Mouse (Mus musculus) liver, embryonic 14.5 days (tissue): Measurements from ENCODE around the gene Cnbp. TPM values are rescaled to one million over a fixed set of nuclear protein-coding genes. Genes with fewer than 3 reads are reported as not detected.

Experiments
- ATAC-seq: fragments of 200-750 bp; cut with Nextera tagmentation; 2 replicates; pipeline ENCODE4 v1.8.0; 2017; ENCODE audit warnings: moderate number of reproducible peaks, mild to moderate bottlenecking, moderate library complexity; ENCODE audit not compliant: insufficient read depth
- DNase-seq, 3 experiments: peaks; one replicate each; pipeline ENCODE4 v3.0.0-alpha.2; 2012 to 2013; ENCODE audit warnings: low read depth in 3 of 3, low spot score in 3 of 3
- H3K27ac ChIP-seq: fragments of 300-500 bp; sonication (generic); 2 replicates; pipeline ENCODE4 v1.5.1; 2014; ENCODE audit warnings: moderate library complexity, mild to moderate bottlenecking, control low read depth, inconsistent platforms
- H3K27me3 ChIP-seq: fragments of 300-500 bp; sonication (generic); 2 replicates; pipeline ENCODE4 v1.6.1; 2014; ENCODE audit warnings: mild to moderate bottlenecking, low read length, moderate library complexity; ENCODE audit not compliant: control insufficient read depth, insufficient read depth
- H3K36me3 ChIP-seq: fragments of 300-500 bp; sonication (generic); replicated peaks from 2 replicates; pipeline ENCODE4 v1.6.1; 2014; ENCODE audit warnings: low read depth; ENCODE audit not compliant: control insufficient read depth, insufficient read depth
- H3K4me1 ChIP-seq, 2 experiments: fragments of 200-500 bp in 1 of 2; fragments of 300-500 bp in 1 of 2; sonication (generic) in 1 of 2; replicated peaks; 2 replicates each; pipeline ENCODE4 v1.6.1; 2012 to 2014; ENCODE audit warnings: antibody characterized with exemption in 1 of 2, inconsistent platforms in 1 of 2, low read length in 1 of 2; ENCODE audit not compliant: control insufficient read depth in 2 of 2, insufficient read depth in 2 of 2
- H3K4me2 ChIP-seq: fragments of 300-500 bp; sonication (generic); 2 replicates; pipeline ENCODE4 v1.6.1; 2014; ENCODE audit warnings: low read depth, mild to moderate bottlenecking, control low read depth, moderate library complexity
- H3K4me3 ChIP-seq, 2 experiments: fragments of 200-500 bp in 1 of 2; fragments of 300-500 bp in 1 of 2; sonication (generic) in 1 of 2; 2 replicates each; pipeline ENCODE4 v1.5.1; 2012 to 2014; ENCODE audit warnings: low read depth in 2 of 2, low read length in 2 of 2, mild to moderate bottlenecking in 2 of 2, control low read depth in 1 of 2, inconsistent platforms in 1 of 2, moderate library complexity in 1 of 2; ENCODE audit not compliant: insufficient read depth in 1 of 2
- H3K9ac ChIP-seq: fragments of 300-500 bp; sonication (generic); replicated peaks from 2 replicates; pipeline ENCODE4 v1.6.1; 2014; ENCODE audit warnings: mild to moderate bottlenecking, control low read depth, moderate library complexity
- H3K9me3 ChIP-seq: fragments of 300-500 bp; sonication (generic); 2 replicates; pipeline ENCODE4 v1.6.1; 2016; ENCODE audit warnings: low read length, mixed read lengths; ENCODE audit not compliant: control insufficient read depth
- CTCF ChIP-seq: IDR thresholded peaks from 2 replicates; pipeline ENCODE4 v1.5.1; 2016; ENCODE audit warnings: antibody characterized with exemption, low read depth, control low read depth
- EP300 ChIP-seq: IDR thresholded peaks from 2 replicates; pipeline ENCODE4 v1.6.1; 2016; ENCODE audit warnings: antibody characterized with exemption, low read depth
- WGBS: fragments of 180-500 bp; shearing (Covaris S2); extraction: QIAGEN DNeasy Blood & Tissue Kit; methylation state at CpG from one replicate; pipeline ENCODE4 v1.1.7; 2014; ENCODE audit not compliant: insufficient replicate concordance; 5-methylcytosine and 5-hydroxymethylcytosine counted together
- polyA plus RNA-seq, 2 experiments: library from polyadenylated mRNA; depleted of rRNA in 1 of 2; stranded (reverse) in 1 of 2; unstranded in 1 of 2; fragments of >200 nt; fragmentation: Nextera tagmentation in 1 of 2; extraction: Ambion mirVana in 1 of 2; gene quantifications; 2 replicates each; pipeline versions ENCODE4 v1.2.1 to v1.2.3; 2012 to 2014

The Cnbp gene
- 152 and 190 TPM in 2 replicates for polyA plus RNA-seq (2012; rRNA removed)
- polyA plus RNA-seq (2014; fragmentation: Nextera tagmentation; extraction: Ambion mirVana): 556 and 576 TPM in 2 replicates

DNA sequence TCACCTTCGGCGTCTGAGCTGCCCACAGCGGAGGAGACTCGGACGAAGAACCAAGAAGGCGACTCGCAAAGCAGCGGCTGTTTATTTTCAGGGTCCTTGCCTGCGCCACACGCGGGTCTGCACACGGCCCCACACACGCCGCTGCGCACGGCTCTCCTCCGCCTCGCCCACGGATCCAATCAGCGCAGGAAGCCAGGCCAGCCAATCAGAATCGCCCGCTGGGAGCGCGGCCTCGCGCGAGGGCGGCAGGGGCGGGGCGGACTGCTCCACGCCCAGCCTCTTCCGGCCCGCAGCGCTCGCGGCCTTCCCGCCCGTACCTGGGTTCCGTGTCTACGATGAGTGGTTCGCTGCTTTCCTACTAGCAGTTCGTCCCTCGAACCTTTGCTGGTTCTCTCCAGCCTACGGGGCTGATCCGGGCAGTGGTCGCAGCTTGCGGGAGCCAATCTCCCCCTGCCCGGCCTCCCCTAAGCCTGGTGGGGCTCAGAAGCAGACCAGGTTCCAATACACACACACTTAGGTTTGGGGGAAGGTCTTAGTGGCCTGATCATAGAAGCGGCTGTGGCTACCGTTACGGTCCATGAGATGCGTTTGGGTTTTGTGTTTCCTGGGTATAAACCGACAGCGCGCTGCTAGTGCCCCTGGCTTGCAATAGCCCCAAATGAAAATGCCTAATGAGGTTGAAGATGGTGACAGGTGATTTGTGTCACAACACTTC lies at the start of gene Cnbp:
Cnbp (minus strand) TSS at position 207 of the 715 bp plus-strand sequence.
- Histone ChIP-seq H3K4me1 (peaks cover 36 to 43% of the 10 kb centered on the region in 2 experiments), H3K4me3 (peak within 1 kb of the TSS; percentile 84 to 98), H3K4me2 (peak within 1 kb of the TSS; percentile 96), H3K27ac (peak within 1 kb of the TSS; percentile 91), H3K9me3 (no peaks in the 10 kb centered on the region), H3K27me3 (no peaks in the 10 kb centered on the region), H3K9ac (peak within 1 kb of the TSS; percentile 95), H3K36me3 (peaks cover 29% of the 10 kb centered on the region)
- TF ChIP-seq EP300 (no peak), CTCF (no peak)
- ATAC-seq: peak; percentile 96
- DNase-seq: peak; percentile 93 to 95 (median 94)
- WGBS: under 1% methylated on average over 55 of the region's 55 CpGs

DNA sequence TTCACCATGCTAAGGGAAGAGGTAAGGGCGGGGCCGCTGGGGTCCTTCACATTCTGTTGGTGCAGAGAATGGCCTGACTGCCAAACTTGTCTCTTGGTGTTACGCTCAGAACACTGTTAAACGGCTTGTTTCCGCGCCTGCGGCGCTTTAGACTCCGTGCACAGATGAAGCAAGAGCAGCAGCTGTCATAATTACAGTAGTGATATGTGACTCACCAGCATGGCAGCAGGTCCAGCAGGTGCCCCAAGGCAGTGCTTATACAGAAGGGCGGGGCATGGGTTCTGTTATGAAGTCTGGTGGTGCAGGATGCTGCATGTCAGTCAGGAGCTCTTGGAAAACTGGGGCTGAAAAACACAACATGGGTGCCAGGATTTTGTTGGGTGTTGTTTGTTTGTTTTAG lies 47.1 kb upstream of the Cnbp start:
- no peaks in the 10 kb centered on the region for H3K9me3 ChIP-seq
- ATAC-seq (no peak), DNase-seq (no peak)
- H3K9ac ChIP-seq: no peak overlapping the region
- H3K36me3 ChIP-seq: peaks cover 66% of the 10 kb centered on the region
- WGBS: 86% methylated on average over 10 of the region's 10 CpGs
- H3K27ac ChIP-seq: no peak overlapping the region
- H3K4me2 ChIP-seq: no peak overlapping the region
- no peak overlapping the region for H3K4me3 ChIP-seq
- H3K27me3 ChIP-seq: no peaks in the 10 kb centered on the region
- no peaks in the 10 kb centered on the region for H3K4me1 ChIP-seq
- no peak for TF ChIP-seq EP300
- TF ChIP-seq CTCF: no peak

DNA sequence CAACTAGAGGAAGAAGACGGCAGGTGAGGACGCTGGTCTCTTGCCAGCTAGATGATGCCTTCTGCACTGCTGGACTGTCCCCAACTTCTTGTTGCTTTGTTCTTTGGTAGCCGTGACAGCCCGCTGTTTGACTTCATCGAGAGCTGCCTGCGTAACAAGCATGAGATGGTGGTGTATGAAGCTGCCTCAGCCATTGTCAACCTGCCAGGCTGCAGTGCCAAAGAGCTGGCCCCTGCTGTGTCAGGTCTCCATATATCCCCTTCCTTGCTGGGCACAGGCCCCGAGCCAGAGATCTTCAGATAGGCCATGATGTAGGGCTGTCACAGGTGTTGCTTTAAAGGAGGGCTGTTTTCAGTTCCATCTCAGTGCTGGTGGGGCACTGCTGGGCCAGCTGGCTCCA lies 43.0 kb upstream of the Cnbp start:
- H3K4me2 ChIP-seq: no peak overlapping the region
- H3K4me1 ChIP-seq: peaks cover 0 to under 1% of the 10 kb centered on the region in 2 experiments; a peak in 2 of 4 replicates
- peaks cover 67% of the 10 kb centered on the region for H3K36me3 ChIP-seq
- no peak overlapping the region for H3K9ac ChIP-seq
- DNase-seq (no peak), ATAC-seq (no peak)
- TF ChIP-seq CTCF (no peak), EP300 (no peak)
- 80% methylated on average over 7 of the region's 7 CpGs for WGBS
- no peak overlapping the region for H3K4me3 ChIP-seq
- H3K27me3 ChIP-seq: no peaks in the 10 kb centered on the region
- H3K27ac ChIP-seq: no peak overlapping the region
- no peaks in the 10 kb centered on the region for H3K9me3 ChIP-seq

DNA sequence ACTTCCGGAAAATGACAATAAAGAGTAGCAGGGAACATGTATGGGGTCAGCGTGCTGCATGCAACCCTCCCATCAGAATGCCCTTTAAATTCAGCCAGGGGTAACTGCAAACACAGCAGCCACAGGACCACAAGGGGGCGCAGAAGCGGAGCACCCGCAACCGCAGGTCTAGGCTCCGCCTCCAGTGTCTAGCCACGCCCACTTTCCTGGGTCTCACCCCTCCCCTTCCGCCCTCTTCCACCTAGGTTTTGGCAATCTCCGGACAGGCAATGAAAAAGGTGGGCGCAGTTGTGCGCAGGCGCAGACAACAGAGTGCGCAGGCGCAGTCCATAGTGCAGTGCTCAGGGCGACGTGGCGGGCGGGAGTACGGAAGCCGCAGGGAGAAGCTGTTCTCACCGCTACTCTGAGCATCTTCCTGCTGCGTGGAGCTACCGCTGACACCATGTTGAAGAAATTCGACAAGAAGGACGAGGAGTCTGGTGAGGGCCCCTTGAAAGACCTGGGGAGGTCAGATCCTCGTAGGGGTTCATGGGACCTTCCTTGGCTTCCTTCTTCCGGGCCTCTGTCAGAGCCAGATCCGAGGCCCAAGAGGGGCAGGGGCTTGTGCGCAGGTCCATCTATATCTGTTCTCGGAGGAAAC lies 36.8 kb upstream of the Cnbp start, which contains the start of gene Copg1:
Copg1 (plus strand) TSS at position 221 of the 640 bp plus-strand sequence.
- DNase-seq: peak; percentile 96 to 97 (median 96)
- H3K4me1 ChIP-seq: peaks cover 3 to 12% of the 10 kb centered on the region in 2 experiments; a peak in 3 of 4 replicates
- H3K36me3 ChIP-seq: peaks cover 27% of the 10 kb centered on the region
- H3K4me3 ChIP-seq: peak within 1 kb of the TSS; percentile 86 to 89
- peak within 1 kb of the TSS; percentile 91 for H3K9ac ChIP-seq
- H3K9me3 ChIP-seq: no peaks in the 10 kb centered on the region
- peak within 1 kb of the TSS; percentile 92 for H3K4me2 ChIP-seq
- peak within 1 kb of the TSS; percentile 68 for H3K27ac ChIP-seq
- no peaks in the 10 kb centered on the region for H3K27me3 ChIP-seq
- TF ChIP-seq EP300 (no peak), CTCF (peak; percentile 99)
- under 1% methylated on average over 31 of the region's 31 CpGs for WGBS
- peak; percentile 98 for ATAC-seq

DNA sequence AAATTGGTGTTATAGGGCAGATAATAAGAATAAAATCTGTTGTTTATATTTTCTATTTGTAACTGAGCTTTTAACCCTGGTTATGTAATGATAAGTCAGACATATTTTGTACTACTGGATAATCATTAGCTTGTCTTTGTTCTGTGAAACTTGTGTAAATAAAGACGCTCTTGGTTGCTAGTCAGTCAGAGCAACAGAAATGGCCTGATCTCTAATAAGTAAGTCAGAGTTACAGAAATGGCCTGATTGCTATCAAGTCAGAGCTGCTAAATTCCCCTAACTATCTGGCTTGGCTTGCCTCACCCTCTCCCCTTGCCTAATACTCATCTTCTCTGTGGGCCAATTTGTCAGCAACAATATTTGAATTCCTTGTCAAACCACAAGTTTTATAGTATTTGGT lies 35.8 kb upstream of the Cnbp start:
- no peak for DNase-seq
- Histone ChIP-seq H3K4me2 (no peak overlapping the region), H3K27ac (peak overlapping the region; percentile 47)

More for the DNA sequence above, 35.8 kb upstream of the Cnbp start:
- Histone ChIP-seq H3K4me3 (no peak overlapping the region), H3K36me3 (peaks cover 18% of the 10 kb centered on the region), H3K27me3 (no peaks in the 10 kb centered on the region), H3K9me3 (no peaks in the 10 kb centered on the region), H3K4me1 (peaks cover 3 to 12% of the 10 kb centered on the region in 2 experiments; a peak in 3 of 4 replicates), H3K9ac (no peak overlapping the region)
- ATAC-seq: no peak
- TF ChIP-seq CTCF (no peak), EP300 (no peak)
- WGBS: 69% methylated on average over 1 of the region's 1 CpGs
